Mouse (Mus musculus) liver, embryonic 16.5 days (tissue): ENCODE results near the gene Hist2h2bb. TPM values are rescaled to one million over a fixed set of nuclear protein-coding genes. Genes with fewer than 3 reads are reported as not detected.

Experiments used
- ATAC-seq: fragments of 200-750 bp; cut with Nextera tagmentation; 2 replicates; pipeline ENCODE4 v1.8.0; 2017; ENCODE audit warnings: low read depth, mild to moderate bottlenecking, moderate number of reproducible peaks, moderate library complexity
- H3K27ac ChIP-seq: fragments of 300-500 bp; sonication (generic); 2 replicates; pipeline ENCODE4 v1.5.1; 2014; ENCODE audit warnings: mild to moderate bottlenecking, low read length
- H3K27me3 ChIP-seq: fragments of 300-500 bp; sonication (generic); 2 replicates; pipeline ENCODE4 v1.6.1; 2014; ENCODE audit warnings: low read depth, low read length, mixed read lengths; ENCODE audit not compliant: control insufficient read depth, insufficient read depth
- H3K36me3 ChIP-seq: fragments of 300-500 bp; sonication (generic); 2 replicates; pipeline ENCODE4 v1.6.1; 2014; ENCODE audit warnings: mild to moderate bottlenecking; ENCODE audit not compliant: control insufficient read depth, insufficient read depth
- H3K4me1 ChIP-seq: fragments of 300-500 bp; sonication (generic); 2 replicates; pipeline ENCODE4 v1.6.1; 2014; ENCODE audit warnings: low read depth, low read length, mixed read lengths; ENCODE audit not compliant: control insufficient read depth
- H3K4me2 ChIP-seq: fragments of 300-500 bp; sonication (generic); 2 replicates; pipeline ENCODE4 v1.6.1; 2014; ENCODE audit warnings: low read depth, low read length, mixed read lengths
- H3K4me3 ChIP-seq: fragments of 300-500 bp; sonication (generic); 2 replicates; pipeline ENCODE4 v1.5.1; 2014; ENCODE audit warnings: low read depth, mild to moderate bottlenecking, low read length
- H3K9ac ChIP-seq: fragments of 300-500 bp; sonication (generic); 2 replicates; pipeline ENCODE4 v1.6.1; 2014; ENCODE audit warnings: low read depth, low read length
- H3K9me3 ChIP-seq: fragments of 300-500 bp; sonication (generic); replicated peaks from 2 replicates; pipeline ENCODE4 v1.6.1; 2016; ENCODE audit warnings: low read length; ENCODE audit not compliant: control insufficient read depth
- WGBS: fragments of 180-500 bp; shearing (Covaris S2); extraction: QIAGEN DNeasy Blood & Tissue Kit; methylation state at CpG from one replicate; pipeline ENCODE4 v1.1.7; 2014; ENCODE audit not compliant: insufficient replicate concordance; 5-methylcytosine and 5-hydroxymethylcytosine counted together
- microRNA-seq: library from miRNA; unstranded; fragments of <30 nt; microRNA quantifications from one replicate; pipeline ENCODE4, GENCODE M21; 2016
- polyA plus RNA-seq: library from polyadenylated mRNA; unstranded; fragments of >200 nt; fragmentation: Nextera tagmentation; extraction: Ambion mirVana; gene quantifications from 2 replicates; pipeline ENCODE4 v1.2.1, GENCODE M21; 2015

Hist2h2bb gene
- polyA plus RNA-seq, 1 experiment from 2014 or later, result 17.9 TPM

DNA sequence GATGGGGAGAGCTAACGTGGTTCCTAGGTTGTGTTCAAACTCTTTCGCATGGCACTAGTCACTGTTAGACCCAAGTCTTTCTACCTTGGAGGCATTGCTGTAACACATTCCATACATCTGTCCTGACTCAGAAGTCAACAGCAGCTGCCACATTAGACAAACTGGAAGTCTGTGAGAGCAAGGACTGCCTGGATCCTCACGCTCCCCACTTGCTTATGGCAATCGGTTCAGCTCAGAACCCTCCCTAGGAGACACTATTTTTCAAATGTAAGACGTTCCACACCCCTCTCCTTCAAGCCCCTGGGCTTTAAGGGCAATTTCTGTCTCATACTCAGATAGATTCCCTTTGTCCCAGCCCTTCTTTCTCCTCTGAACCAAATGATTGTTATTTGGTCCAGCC, 32.5 kb downstream of the Hist2h2bb start:
- no peaks in the 10 kb centered on the region for H3K36me3 ChIP-seq
- no peak overlapping the region for H3K9ac ChIP-seq
- H3K4me3 ChIP-seq, result no peak overlapping the region
- no peaks in the 10 kb centered on the region; the same call in 1 of the 2 replicates for H3K4me1 ChIP-seq
- WGBS, result 69% methylated on average over 5 of the region's 5 CpGs
- H3K9me3 ChIP-seq, result no peaks in the 10 kb centered on the region
- no peaks in the 10 kb centered on the region for H3K27me3 ChIP-seq
- H3K4me2 ChIP-seq, result no peak overlapping the region
- ATAC-seq, result no peak
- H3K27ac ChIP-seq, result no peak overlapping the region

DNA sequence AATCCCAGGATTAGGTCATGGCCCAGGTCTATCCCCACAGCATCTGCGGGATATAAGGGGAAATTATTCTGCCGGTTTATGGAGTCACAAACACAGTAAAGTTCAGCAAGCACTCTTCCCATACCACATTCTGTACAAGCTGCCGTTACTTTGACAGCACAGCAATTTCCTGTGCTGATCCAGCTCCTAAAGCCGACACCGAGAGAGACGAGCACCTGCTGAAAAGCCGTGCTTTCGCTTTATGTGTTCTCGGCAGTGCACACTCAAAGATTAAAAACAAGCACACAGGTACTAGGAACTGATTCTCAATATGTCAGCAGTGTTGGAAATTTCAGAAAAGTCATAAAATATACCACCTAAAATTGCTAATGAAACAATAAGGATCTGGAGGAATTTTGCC, 37.0 kb downstream of the Hist2h2bb start:
- no peak for ATAC-seq
- no peaks in the 10 kb centered on the region; the same call in 1 of the 2 replicates for H3K4me1 ChIP-seq
- H3K27ac ChIP-seq, result no peak overlapping the region
- H3K9ac ChIP-seq, result no peak overlapping the region
- WGBS, result 52% methylated on average over 9 of the region's 9 CpGs
- H3K36me3 ChIP-seq, result no peaks in the 10 kb centered on the region
- no peak overlapping the region for H3K4me2 ChIP-seq
- H3K4me3 ChIP-seq, result no peak overlapping the region
- no peaks in the 10 kb centered on the region for H3K9me3 ChIP-seq
- no peaks in the 10 kb centered on the region for H3K27me3 ChIP-seq

DNA sequence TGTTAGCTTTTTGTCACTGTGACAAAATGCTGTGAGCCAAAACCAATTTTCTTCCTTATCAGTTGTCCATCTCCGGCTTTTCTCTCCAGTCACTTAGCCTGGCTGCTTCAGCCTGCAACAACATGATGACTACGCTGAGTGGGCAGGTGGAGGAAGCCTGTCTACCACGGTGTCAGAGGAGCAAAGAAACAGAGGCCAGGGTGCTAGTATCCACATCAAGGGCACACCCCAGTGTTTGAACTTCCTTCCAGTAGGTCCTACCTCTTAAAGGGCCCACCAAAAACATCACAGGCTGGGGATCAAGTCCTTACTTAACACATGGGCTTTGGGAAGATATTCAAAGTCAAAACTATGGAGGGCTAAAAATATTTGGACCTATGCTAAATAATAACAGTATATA, 39.9 kb downstream of the Hist2h2bb start:
- no peaks in the 10 kb centered on the region for H3K9me3 ChIP-seq
- H3K4me1 ChIP-seq, result no peaks in the 10 kb centered on the region
- H3K36me3 ChIP-seq, result no peaks in the 10 kb centered on the region
- no peak overlapping the region for H3K9ac ChIP-seq
- no peak for ATAC-seq
- no peak overlapping the region for H3K4me2 ChIP-seq
- H3K27ac ChIP-seq, result no peak overlapping the region
- no peak overlapping the region for H3K4me3 ChIP-seq
- no peaks in the 10 kb centered on the region for H3K27me3 ChIP-seq
- WGBS, result 47% methylated on average over 3 of the region's 3 CpGs

DNA sequence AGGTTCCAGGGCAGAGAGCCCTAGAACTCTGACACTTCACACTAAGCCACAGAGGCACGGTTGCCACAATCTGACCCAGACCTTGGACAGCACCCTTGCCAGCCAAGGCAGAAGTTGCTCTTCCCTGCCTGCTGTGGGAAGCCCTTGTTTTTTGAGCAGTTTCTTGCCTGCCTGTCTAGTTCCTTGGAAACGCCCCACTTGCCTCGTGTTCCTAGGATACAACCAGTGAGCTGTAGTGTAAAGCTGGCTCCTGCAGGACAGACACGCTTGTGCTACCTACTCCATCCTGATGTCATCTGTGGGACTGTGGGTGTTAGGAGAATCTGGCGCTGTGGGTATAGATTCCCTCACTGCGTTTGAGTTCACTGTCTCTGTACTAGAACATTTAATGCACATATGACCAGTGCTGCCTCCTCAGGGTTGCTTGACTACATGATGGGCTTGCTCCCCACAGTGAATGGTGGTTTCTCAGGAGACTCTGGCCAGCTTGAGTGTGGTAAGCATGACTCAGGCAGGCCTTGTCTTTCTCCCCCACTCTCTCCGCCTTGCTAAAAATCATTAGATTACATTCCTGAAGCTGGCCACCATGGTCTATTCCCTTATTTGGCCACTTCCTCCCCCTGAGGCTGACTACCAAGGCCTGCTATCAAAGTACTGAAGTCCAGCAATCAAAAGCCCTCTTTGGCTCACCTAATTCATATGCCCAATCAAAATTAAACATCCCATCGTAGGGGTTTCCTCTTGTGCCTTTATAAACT, 43.0 kb downstream of the Hist2h2bb start:
- H3K36me3 ChIP-seq, result no peaks in the 10 kb centered on the region
- no peak for ATAC-seq
- H3K9ac ChIP-seq, result no peak overlapping the region
- H3K27me3 ChIP-seq, result no peaks in the 10 kb centered on the region
- no peaks in the 10 kb centered on the region for H3K4me1 ChIP-seq
- 53% methylated on average over 8 of the region's 8 CpGs for WGBS
- no peak overlapping the region for H3K4me3 ChIP-seq
- no peaks in the 10 kb centered on the region for H3K9me3 ChIP-seq
- no peak overlapping the region for H3K27ac ChIP-seq
- no peak overlapping the region for H3K4me2 ChIP-seq

Small RNAs within 50 kb of the gene (microRNA-seq; reads per million reads assigned to microRNA genes)
- gene Gm44492 (not detected), gene Gm47311 (not detected), gene Gm47313 (not detected)

Other genes with a start within 250 kb of the Hist2h2bb start
- gene Vps45, start 211.3 kb upstream of the Hist2h2bb start, polyA plus RNA-seq, result 11.7 and 12.9 TPM in 2 replicates
- gene Otud7b, start 165.2 kb upstream of the Hist2h2bb start, polyA plus RNA-seq, result 5.8 and 7.7 TPM in 2 replicates
- 2.6 and 4.2 TPM in 2 replicates for gene Mtmr11, start 107.7 kb upstream of the Hist2h2bb start, polyA plus RNA-seq
- 59.4 and 59.6 TPM in 2 replicates for gene Sf3b4, start 97.4 kb upstream of the Hist2h2bb start, polyA plus RNA-seq
- gene Sv2a, start 88.6 kb upstream of the Hist2h2bb start, polyA plus RNA-seq, result 0.12 and 0.13 TPM in 2 replicates
- gene Bola1, start 50.0 kb upstream of the Hist2h2bb start, polyA plus RNA-seq, result 29.4 and 32.1 TPM in 2 replicates
- 0.73 and 0.95 TPM in 2 replicates for gene Hist2h2ab, start 49.9 kb upstream of the Hist2h2bb start, polyA plus RNA-seq
- 11.6 and 16.7 TPM in 2 replicates for gene Hist2h2ac, start 48.9 kb upstream of the Hist2h2bb start, polyA plus RNA-seq
- 7.2 and 8.7 TPM in 2 replicates for gene Hist2h2be, start 48.6 kb upstream of the Hist2h2bb start, polyA plus RNA-seq
- 9.2 and 9.8 TPM in 2 replicates for gene Hist2h3c2, start 30.6 kb upstream of the Hist2h2bb start, polyA plus RNA-seq
- 77.1 and 92.2 TPM in 2 replicates for gene Hist2h2aa2, start 29.5 kb upstream of the Hist2h2bb start, polyA plus RNA-seq
- 34.7 and 39.6 TPM in 2 replicates for gene Hist2h2aa1, start 24.3 kb upstream of the Hist2h2bb start, polyA plus RNA-seq
- gene Hist2h3c1, start 23.1 kb upstream of the Hist2h2bb start, polyA plus RNA-seq, result 4.3 and 4.9 TPM in 2 replicates
- gene Hist2h4, start 6.4 kb upstream of the Hist2h2bb start, polyA plus RNA-seq, result 26.6 and 34.9 TPM in 2 replicates
- 78.4 and 87.8 TPM in 2 replicates for gene Hist2h3b, start 1.1 kb upstream of the Hist2h2bb start, polyA plus RNA-seq
- 3.8 and 4.5 TPM in 2 replicates for gene Fcgr1, start 24.2 kb downstream of the Hist2h2bb start, polyA plus RNA-seq
- gene BC107364, start 182.6 kb downstream of the Hist2h2bb start, polyA plus RNA-seq, result not detected in 2 replicates